In genomic region chr5:33995843-33996693, GRCm38 (mm10) we compare ENCODE assay signal across 8 mouse cellular contexts. TPM values are rescaled to one million over a fixed set of nuclear protein-coding genes. Genes with fewer than 3 reads are reported as not detected.
A peak's percentile ranks its signal among the peaks of the same experiment; 100 is the strongest.
DNase-seq lines count a peak whose midpoint lies in the region; ATAC-seq and TF ChIP-seq lines count a peak whose summit lies in the region.

Gene Nat8l, plus strand, starts transcription at chr5:33995984.

- DNase-seq in lung, adult 2 months = no peak
- DNase-seq in lung, adult 18-20 months = no peak
- DNase-seq in embryonic facial prominence, embryonic 11.5 days (ENCODE audit: low spot score) = peak; percentile 86
- peak; percentile 90 to 91 for DNase-seq in layer of hippocampus, postnatal 14 days (ENCODE audit: low spot score in 2 of 2)
- peak; percentile 24 for DNase-seq in lung, postnatal 10 days
- DNase-seq in right cerebral cortex, adult 18-20 months = peak; percentile 92

- H3K9me3 ChIP-seq in embryonic facial prominence, embryonic 11.5 days (replicated peaks; ENCODE audit: control insufficient read depth, low read length) = no peaks in the 10 kb centered on the region
- no peaks in the 10 kb centered on the region for H3K9me3 ChIP-seq in heart, embryonic 16.5 days (replicated peaks; ENCODE audit: control insufficient read depth, low read length)

- H3K9ac ChIP-seq in embryonic facial prominence, embryonic 11.5 days (replicated peaks; ENCODE audit: low read length) = peak within 1 kb of the TSS; percentile 57
- peak within 1 kb of the TSS; percentile 76 for H3K9ac ChIP-seq in heart, embryonic 16.5 days (ENCODE audit: low read length)

- peak within 1 kb of the TSS; percentile 56 for H3K4me3 ChIP-seq in lung, adult 2 months (replicated peaks; ENCODE audit: extremely low read depth, low read depth, low read length)
- peak within 1 kb of the TSS; percentile 63 for H3K4me3 ChIP-seq in embryonic facial prominence, embryonic 11.5 days (ENCODE audit: low read depth, low read length)
- H3K4me3 ChIP-seq in heart, embryonic 16.5 days (ENCODE audit: low read length) = peak within 1 kb of the TSS; percentile 79

- no peaks in the 10 kb centered on the region for H3K4me1 ChIP-seq in lung, adult 2 months (ENCODE audit: control insufficient read depth, insufficient read depth, low read length)
- H3K4me1 ChIP-seq in embryonic facial prominence, embryonic 11.5 days (ENCODE audit: control insufficient read depth, insufficient read depth, low read length) = peaks cover 9% of the 10 kb centered on the region
- H3K4me1 ChIP-seq in heart, embryonic 16.5 days (ENCODE audit: control insufficient read depth, insufficient read depth, low read length) = 0 out of 2 replicates have a peak, but pooled peaks cover 3% of the 10 kb centered on the region

- ATAC-seq in embryonic facial prominence, embryonic 11.5 days (replicated peaks; ENCODE audit: insufficient number of reproducible peaks, low FRiP score, low TSS enrichment, low read depth) = peak; percentile 84
- peak; percentile 77 for ATAC-seq in heart, embryonic 16.5 days (replicated peaks; ENCODE audit: extremely low read depth, insufficient read depth, low FRiP score)
- no peak for ATAC-seq in megakaryocyte-erythroid progenitor cell, adult 5-6 weeks (replicated peaks; ENCODE audit: low FRiP score, low TSS enrichment, poor library complexity, severe bottlenecking)

- no peak for TF ChIP-seq CTCF in lung, adult 2 months (IDR thresholded peaks at IDR 0.05; ENCODE audit: insufficient read depth, low read length)

- H3K27ac ChIP-seq in embryonic facial prominence, embryonic 11.5 days (replicated peaks; ENCODE audit: low read depth, low read length) = 0 out of 2 replicates have a peak within 1 kb of the TSS, but pooled peaks have one; percentile 28
- H3K27ac ChIP-seq in heart, embryonic 16.5 days (ENCODE audit: low read length) = peak within 1 kb of the TSS; percentile 46

- peak within 1 kb of the TSS; percentile 96 for H3K4me2 ChIP-seq in embryonic facial prominence, embryonic 11.5 days (ENCODE audit: low read depth, low read length)
- peak within 1 kb of the TSS; percentile 98 for H3K4me2 ChIP-seq in heart, embryonic 16.5 days (ENCODE audit: low read depth, low read length)

- no peaks in the 10 kb centered on the region for H3K36me3 ChIP-seq in embryonic facial prominence, embryonic 11.5 days (replicated peaks; ENCODE audit: control insufficient read depth, insufficient read depth, low read depth, low read length)
- no peaks in the 10 kb centered on the region for H3K36me3 ChIP-seq in heart, embryonic 16.5 days (ENCODE audit: control insufficient read depth, insufficient read depth)

- 1% methylated on average over 90 of the region's 90 CpGs for WGBS in lung, adult 2 months
- under 1% methylated on average over 80 of the region's 90 CpGs for WGBS in embryonic facial prominence, embryonic 11.5 days
- WGBS in heart, embryonic 16.5 days = under 1% methylated on average over 90 of the region's 90 CpGs

- TF ChIP-seq POLR2A in lung, adult 2 months (IDR thresholded peaks at IDR 0.05; ENCODE audit: borderline replicate concordance, extremely low read depth, low read depth, low read length) = no peak

- peaks cover 46% of the 10 kb centered on the region for H3K27me3 ChIP-seq in embryonic facial prominence, embryonic 11.5 days (ENCODE audit: control insufficient read depth, insufficient read depth, low read length)
- peaks cover 53% of the 10 kb centered on the region for H3K27me3 ChIP-seq in heart, embryonic 16.5 days (ENCODE audit: control insufficient read depth, insufficient read depth, low read length)

RNA-seq across cellular contexts. Expression of gene Nat8l, which starts in this region (rescaled TPM):
- 2.9 and 4.3 TPM in 2 replicates for polyA plus RNA-seq in lung, adult 2 months (2012; rRNA removed)
- 0.26 and 0.36 TPM in 2 replicates for polyA plus RNA-seq in embryonic facial prominence, embryonic 11.5 days (2014; fragmentation: Nextera tagmentation; extraction: Ambion mirVana)
- polyA plus RNA-seq in heart, embryonic 16.5 days (2015; fragmentation: Nextera tagmentation; extraction: Ambion mirVana) = 0.38 and 0.46 TPM in 2 replicates
- 10 to 100 TPM; 92.6 to 94.1 TPM for total RNA-seq in layer of hippocampus, postnatal 14 days (2021)
- total RNA-seq in megakaryocyte-erythroid progenitor cell, adult 5-6 weeks (2014; fragmentation: Nextera tagmentation) = not detected in 2 replicates
- total RNA-seq in megakaryocyte-erythroid progenitor cell, adult 5-6 weeks (2017) = 0.23 TPM in 1 of 2 replicates, not detected in the other

Comparison
In these comparisons a context has a peak if more than half of its experiments do, and no peak if none do; other contexts are left out.
1. RNA of gene Nat8l (total RNA-seq): 92.6 to 94.1 TPM in layer of hippocampus, postnatal 14 days; 0.23 TPM in megakaryocyte-erythroid progenitor cell, adult 5-6 weeks; every median in the first group is over 10 times any median in the second.
2. DNase-seq: peak in layer of hippocampus, postnatal 14 days (2 of 2), lung, postnatal 10 days (single experiment) and right cerebral cortex, adult 18-20 months (single experiment); none in lung, adult 2 months (single experiment) and lung, adult 18-20 months (0 of 2).
3. Peak in DNase-seq, ATAC-seq, H3K4me3 ChIP-seq, H3K27ac ChIP-seq, H3K9ac ChIP-seq and H3K4me2 ChIP-seq in embryonic facial prominence, embryonic 11.5 days; RNA of the gene not detected or under 1 TPM.
4. Peak in ATAC-seq, H3K4me3 ChIP-seq, H3K27ac ChIP-seq, H3K9ac ChIP-seq and H3K4me2 ChIP-seq in heart, embryonic 16.5 days; RNA of the gene not detected or under 1 TPM.
5. Peak in every context shown above with its lines, with median percentiles within 50 percentile points of each other: H3K4me3 ChIP-seq.